Mouse (Mus musculus) lung, embryonic 15.5 days (tissue): ENCODE measurements around the gene Selenop. TPM values are rescaled to one million over a fixed set of nuclear protein-coding genes. Genes with fewer than 3 reads are reported as not detected.

ENCODE experiments used
- ATAC-seq: fragments of 200-750 bp; cut with Nextera tagmentation; 2 replicates; pipeline ENCODE4 v1.8.0; 2017; ENCODE audit warnings: moderate number of reproducible peaks, borderline replicate concordance; ENCODE audit not compliant: low FRiP score, low TSS enrichment; ENCODE audit errors: extremely low read depth
- H3K27ac ChIP-seq: fragments of 300-500 bp; sonication (generic); 2 replicates; pipeline ENCODE4 v1.5.1; 2015; ENCODE audit warnings: moderate library complexity, mild to moderate bottlenecking, inconsistent platforms
- H3K27me3 ChIP-seq: fragments of 300-500 bp; sonication (generic); 2 replicates; pipeline ENCODE4 v1.6.1; 2015; ENCODE audit warnings: inconsistent platforms
- H3K36me3 ChIP-seq: fragments of 300-500 bp; sonication (generic); 2 replicates; pipeline ENCODE4 v1.6.1; 2015; ENCODE audit warnings: inconsistent platforms
- H3K4me1 ChIP-seq: fragments of 300-500 bp; sonication (generic); 2 replicates; pipeline ENCODE4 v1.6.1; 2015; ENCODE audit warnings: inconsistent platforms
- H3K4me2 ChIP-seq: fragments of 300-500 bp; sonication (generic); 2 replicates; pipeline ENCODE4 v1.6.1; 2015; ENCODE audit warnings: inconsistent platforms, mild to moderate bottlenecking, moderate library complexity
- H3K4me3 ChIP-seq: fragments of 300-500 bp; sonication (generic); 2 replicates; pipeline ENCODE4 v1.5.1; 2015; ENCODE audit warnings: mild to moderate bottlenecking, inconsistent platforms
- H3K9ac ChIP-seq: fragments of 300-500 bp; sonication (generic); 2 replicates; pipeline ENCODE4 v1.6.1; 2015; ENCODE audit warnings: inconsistent platforms
- H3K9me3 ChIP-seq: fragments of 300-500 bp; sonication (generic); 2 replicates; pipeline ENCODE4 v1.6.1; 2016; ENCODE audit warnings: inconsistent platforms
- WGBS: fragments of 180-500 bp; shearing (Covaris S2); methylation state at CpG from one replicate; pipeline ENCODE4 v1.1.7; 2015; 5-methylcytosine and 5-hydroxymethylcytosine counted together
- polyA plus RNA-seq: library from polyadenylated mRNA; unstranded; fragments of >200 nt; fragmentation: Nextera tagmentation; extraction: Ambion mirVana; gene quantifications from 2 replicates; pipeline ENCODE4 v1.2.1, GENCODE M21; 2015

Gene Selenop
- polyA plus RNA-seq, 1 experiment from 2014 or later, result 123 TPM

GRCm38 (mm10) chr15:3312937-3313336 lies 44.6 kb downstream of the Selenop start:
- ATAC-seq, result no peak; the same call in 1 of the 2 replicates
- H3K27me3 ChIP-seq, result no peaks in the 10 kb centered on the region
- no peaks in the 10 kb centered on the region for H3K36me3 ChIP-seq
- H3K9me3 ChIP-seq, result no peaks in the 10 kb centered on the region
- H3K4me1 ChIP-seq, result no peaks in the 10 kb centered on the region
- H3K27ac ChIP-seq, result no peak overlapping the region
- H3K4me2 ChIP-seq, result no peak overlapping the region
- no peak overlapping the region for H3K4me3 ChIP-seq
- H3K9ac ChIP-seq, result no peak overlapping the region

- WGBS, result 54% methylated on average over 2 of the region's 2 CpGs
Measured at GRCm38 (mm10) chr15:3316617-3317016, 48.3 kb downstream of the Selenop start.

GRCm38 (mm10) chr15:3319929-3320328 lies 51.6 kb downstream of the Selenop start:
- H3K36me3 ChIP-seq, result peaks cover 10% of the 10 kb centered on the region
- no peak overlapping the region for H3K4me3 ChIP-seq
- H3K27ac ChIP-seq, result no peak overlapping the region
- WGBS, result 90% methylated on average over 9 of the region's 9 CpGs
- no peaks in the 10 kb centered on the region for H3K9me3 ChIP-seq
- no peaks in the 10 kb centered on the region for H3K4me1 ChIP-seq
- H3K4me2 ChIP-seq, result no peak overlapping the region
- no peak overlapping the region for H3K9ac ChIP-seq
- no peaks in the 10 kb centered on the region for H3K27me3 ChIP-seq
- no peak for ATAC-seq

More at GRCm38 (mm10) chr15:3316617-3317016, 48.3 kb downstream of the Selenop start:
- no peak for ATAC-seq
- no peak overlapping the region for H3K4me2 ChIP-seq
- no peaks in the 10 kb centered on the region for H3K27me3 ChIP-seq
- no peak overlapping the region for H3K27ac ChIP-seq
- no peak overlapping the region for H3K9ac ChIP-seq
- H3K9me3 ChIP-seq, result no peaks in the 10 kb centered on the region
- H3K36me3 ChIP-seq, result peaks cover 10% of the 10 kb centered on the region
- no peaks in the 10 kb centered on the region for H3K4me1 ChIP-seq
- no peak overlapping the region for H3K4me3 ChIP-seq

- H3K36me3 ChIP-seq, result peaks cover 10% of the 10 kb centered on the region
- no peaks in the 10 kb centered on the region for H3K4me1 ChIP-seq
- H3K27me3 ChIP-seq, result no peaks in the 10 kb centered on the region
- H3K9me3 ChIP-seq, result no peaks in the 10 kb centered on the region
- H3K4me2 ChIP-seq, result no peak overlapping the region
- no peak overlapping the region for H3K27ac ChIP-seq
- no peak overlapping the region for H3K4me3 ChIP-seq
- H3K9ac ChIP-seq, result no peak overlapping the region
- no peak for ATAC-seq
Measured at GRCm38 (mm10) chr15:3323041-3323440, 54.7 kb downstream of the Selenop start.

Other genes with a start within 250 kb of the Selenop start
- 0.21 and 0.29 TPM in 2 replicates for gene Ccdc152, start 35.0 kb downstream of the Selenop start, polyA plus RNA-seq